Mouse (Mus musculus) brain, adult 2 months (tissue): ENCODE data around the gene Dapp1.

Source experiments
- DNase-seq: peaks from one replicate; pipeline ENCODE4 v3.0.0; 2011; ENCODE audit warnings: low read depth, low spot score

Dapp1 gene

GRCm38 (mm10) chr3:137981382-137981750 is at the start of gene Dapp1:
TSS of gene Dapp1 (minus strand) at chr3:137981545.
- DNase-seq: peak; percentile 46

- DNase-seq: no peak
Observed at GRCm38 (mm10) chr3:138030563-138030962, 49.2 kb upstream of the Dapp1 start.

- DNase-seq: peak; percentile 94
Observed at GRCm38 (mm10) chr3:138029351-138029750, 48.0 kb upstream of the Dapp1 start.

GRCm38 (mm10) chr3:138027575-138028362 is 46.4 kb upstream of the Dapp1 start:
- DNase-seq: peak; percentile 66

- DNase-seq: peak; percentile 98
Observed at GRCm38 (mm10) chr3:138026286-138026685, 44.9 kb upstream of the Dapp1 start.

GRCm38 (mm10) chr3:138022651-138023050 is 41.3 kb upstream of the Dapp1 start:
- no peak for DNase-seq

GRCm38 (mm10) chr3:138022003-138022402 is 40.7 kb upstream of the Dapp1 start:
- DNase-seq: no peak

- peak; percentile 8 for DNase-seq
Observed at GRCm38 (mm10) chr3:138016810-138017209, 35.5 kb upstream of the Dapp1 start.

- no peak for DNase-seq
Observed at GRCm38 (mm10) chr3:138014725-138015124, 33.4 kb upstream of the Dapp1 start.

- DNase-seq: no peak
Observed at GRCm38 (mm10) chr3:138012351-138012750, 31.0 kb upstream of the Dapp1 start.

GRCm38 (mm10) chr3:138008152-138008551 is 26.8 kb upstream of the Dapp1 start:
- DNase-seq: no peak

- DNase-seq: no peak
Observed at GRCm38 (mm10) chr3:138006896-138007295, 25.6 kb upstream of the Dapp1 start.

GRCm38 (mm10) chr3:138003264-138003663 is 21.9 kb upstream of the Dapp1 start:
- no peak for DNase-seq

GRCm38 (mm10) chr3:138002545-138002944 is 21.2 kb upstream of the Dapp1 start:
- no peak for DNase-seq

GRCm38 (mm10) chr3:138001865-138002264 is 20.5 kb upstream of the Dapp1 start:
- no peak for DNase-seq

- DNase-seq: peak; percentile 20
Observed at GRCm38 (mm10) chr3:138000724-138001069, 19.4 kb upstream of the Dapp1 start.

- no peak for DNase-seq
Observed at GRCm38 (mm10) chr3:138000062-138000723, 18.8 kb upstream of the Dapp1 start.

GRCm38 (mm10) chr3:137999224-137999790 is 18.0 kb upstream of the Dapp1 start:
- no peak for DNase-seq

GRCm38 (mm10) chr3:137998491-137999223 is 17.3 kb upstream of the Dapp1 start:
- peak; percentile 47 for DNase-seq

GRCm38 (mm10) chr3:137995486-137995885 is 14.1 kb upstream of the Dapp1 start:
- DNase-seq: no peak

- DNase-seq: no peak
Observed at GRCm38 (mm10) chr3:137994196-137994595, 12.9 kb upstream of the Dapp1 start.

- no peak for DNase-seq
Observed at GRCm38 (mm10) chr3:137992366-137992765, 11.0 kb upstream of the Dapp1 start.
